Mouse (Mus musculus) embryonic fibroblast, embryonic 13.5 days (primary cell): ENCODE results near the gene Poc1a.

Experiments used
- CTCF ChIP-seq: IDR thresholded peaks from 2 replicates; pipeline ENCODE4 v1.5.1; 2011; ENCODE audit warnings: mild to moderate bottlenecking, control low read depth, low read length, moderate library complexity, borderline replicate concordance; ENCODE audit not compliant: insufficient read depth
- POLR2A ChIP-seq: IDR thresholded peaks from 2 replicates; pipeline ENCODE4 v1.6.1; 2011; ENCODE audit warnings: low read depth, mild to moderate bottlenecking, control low read depth, low read length, moderate library complexity

DNA sequence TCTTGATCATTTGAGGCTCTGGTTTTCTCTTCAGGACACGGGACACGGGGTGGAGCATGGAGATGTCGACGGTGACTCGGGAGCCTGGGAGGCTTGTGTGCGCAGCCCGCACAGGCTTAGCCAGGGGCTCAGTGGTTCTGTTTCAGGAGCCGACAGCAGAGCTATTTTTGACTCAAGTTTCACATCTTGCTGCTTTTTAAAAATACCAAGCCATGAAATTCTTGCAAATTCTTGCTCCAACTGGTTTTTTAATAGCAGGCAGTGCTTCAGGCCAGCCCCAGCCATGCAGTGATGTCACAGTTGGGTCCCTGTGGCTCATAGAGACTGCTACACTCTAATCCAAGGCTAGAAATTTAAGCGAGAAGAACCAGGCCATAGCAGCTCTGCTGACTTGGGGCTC, 56.8 kb downstream of the Poc1a start:
- TF ChIP-seq CTCF: no peak
- no peak for TF ChIP-seq POLR2A
